Mouse (Mus musculus): ENCODE measurements at regions not wholly inside any gene's neighbourhood (a gene's known extent, or its start where the extent isn't known, plus 50 kb on each side); places are given as distances from the start of the nearest gene placed in this dataset.

- no peak for TF ChIP-seq CTCF (IDR thresholded peaks at IDR 0.05; ENCODE audit: low read depth)
- no peak for TF ChIP-seq EP300 (IDR thresholded peaks at IDR 0.05; ENCODE audit: low read depth)
Measured at GRCm38 (mm10) chr12:30698256-30698655, 114.0 kb downstream of the Tmem18 start.
